Mouse (Mus musculus) midbrain, postnatal 0 days (tissue): Measurements from ENCODE around the gene Prl3c1. TPM values are rescaled to one million over a fixed set of nuclear protein-coding genes. Genes with fewer than 3 reads are reported as not detected.
"Not testable (repeated sequence)": the region's sequence is repeated elsewhere in the genome, so short reads cannot be mapped to it uniquely, and the experiment has no call there.

ENCODE experiments used
- ATAC-seq: fragments of 200-750 bp; cut with Nextera tagmentation; 2 replicates; pipeline ENCODE4 v1.8.0; 2017; ENCODE audit warnings: moderate number of reproducible peaks, mild to moderate bottlenecking, moderate TSS enrichment, moderate library complexity; ENCODE audit not compliant: low FRiP score
- DNase-seq: peaks from one replicate; pipeline ENCODE4 v3.0.0-alpha.2; 2015; ENCODE audit warnings: low spot score
- H3K27ac ChIP-seq: fragments of 300-500 bp; sonication (generic); 2 replicates; pipeline ENCODE4 v1.5.1; 2014; ENCODE audit warnings: low read depth, mild to moderate bottlenecking, low read length, mixed read lengths
- H3K27me3 ChIP-seq: fragments of 300-500 bp; sonication (generic); 2 replicates; pipeline ENCODE4 v1.6.1; 2014; ENCODE audit warnings: low read length, control low read depth, mixed read lengths; ENCODE audit not compliant: insufficient read depth
- H3K36me3 ChIP-seq: fragments of 300-500 bp; sonication (generic); 2 replicates; pipeline ENCODE4 v1.6.1; 2014; ENCODE audit warnings: low read length, control low read depth, mixed read lengths; ENCODE audit not compliant: insufficient read depth
- H3K4me1 ChIP-seq: fragments of 300-500 bp; sonication (generic); 2 replicates; pipeline ENCODE4 v1.6.1; 2014; ENCODE audit warnings: mild to moderate bottlenecking, control low read depth, antibody characterized with exemption, low read length, mixed read lengths; ENCODE audit not compliant: insufficient read depth
- H3K4me2 ChIP-seq: fragments of 300-500 bp; sonication (generic); 2 replicates; pipeline ENCODE4 v1.6.1; 2014; ENCODE audit warnings: low read depth, mild to moderate bottlenecking, low read length, mixed read lengths; ENCODE audit not compliant: poor library complexity, severe bottlenecking
- H3K4me3 ChIP-seq: fragments of 300-500 bp; sonication (generic); 2 replicates; pipeline ENCODE4 v1.5.1; 2014; ENCODE audit warnings: low read depth, mild to moderate bottlenecking, low read length, moderate library complexity
- H3K9ac ChIP-seq: fragments of 300-500 bp; sonication (generic); replicated peaks from 2 replicates; pipeline ENCODE4 v1.6.1; 2014; ENCODE audit warnings: mild to moderate bottlenecking, low read length, moderate library complexity, mixed read lengths; ENCODE audit not compliant: poor library complexity, severe bottlenecking
- H3K9me3 ChIP-seq: fragments of 300-500 bp; sonication (generic); 2 replicates; pipeline ENCODE4 v1.6.1; 2016; ENCODE audit warnings: low read length, control low read depth
- CTCF ChIP-seq: IDR thresholded peaks from 2 replicates; pipeline ENCODE4 v1.5.1; 2016; ENCODE audit warnings: antibody characterized with exemption, mild to moderate bottlenecking
- WGBS: fragments of 180-500 bp; shearing (Covaris S2); extraction: QIAGEN DNeasy Blood & Tissue Kit; methylation state at CpG from one replicate; pipeline ENCODE4 v1.1.7; 2014; 5-methylcytosine and 5-hydroxymethylcytosine counted together
- polyA plus RNA-seq: library from polyadenylated mRNA; unstranded; fragments of >200 nt; fragmentation: Nextera tagmentation; extraction: Ambion mirVana; gene quantifications from 2 replicates; pipeline ENCODE4 v1.2.1, GENCODE M21; 2015
- total RNA-seq: library from RNA; depleted of rRNA; stranded (reverse); fragments of >200 nt; gene quantifications from 2 replicates; pipeline ENCODE4 v1.2.3, GENCODE M21; 2014; rRNA removed

Prl3c1 gene
- total RNA-seq, result not detected in 2 replicates
- not detected in 2 replicates for polyA plus RNA-seq

DNA sequence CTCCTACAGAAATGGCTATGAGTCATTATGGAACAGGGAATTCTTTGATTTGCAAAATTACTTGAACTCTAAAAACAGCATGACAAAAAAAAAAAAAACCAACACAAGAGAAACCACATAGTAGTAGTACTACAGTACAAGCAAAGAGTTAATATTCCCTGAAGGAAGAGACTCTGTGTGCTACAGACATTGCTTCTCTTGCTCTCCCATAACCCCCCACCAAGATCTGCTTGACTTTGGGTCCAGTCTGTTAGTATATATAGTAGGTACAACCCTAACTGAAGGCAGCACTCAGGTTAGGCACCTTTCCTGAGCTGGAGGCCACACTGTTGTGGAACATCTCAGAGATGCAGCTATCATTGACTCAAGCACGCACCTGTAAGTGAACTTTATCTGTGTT is at the start of gene Prl3c1:
Gene Prl3c1 (plus strand): TSS at position 301 of the 400 bp plus-strand sequence.
- TF ChIP-seq CTCF, result no peak
- Histone ChIP-seq H3K4me3 (no peak within 1 kb of the TSS), H3K27ac (no peak within 1 kb of the TSS), H3K4me1 (no peaks in the 10 kb centered on the region), H3K36me3 (no peaks in the 10 kb centered on the region), H3K9ac (no peak within 1 kb of the TSS), H3K27me3 (no peaks in the 10 kb centered on the region), H3K9me3 (no peaks in the 10 kb centered on the region), H3K4me2 (no peak within 1 kb of the TSS)
- no peak for DNase-seq
- 93% methylated on average over 1 of the region's 1 CpGs for WGBS
- no peak for ATAC-seq

DNA sequence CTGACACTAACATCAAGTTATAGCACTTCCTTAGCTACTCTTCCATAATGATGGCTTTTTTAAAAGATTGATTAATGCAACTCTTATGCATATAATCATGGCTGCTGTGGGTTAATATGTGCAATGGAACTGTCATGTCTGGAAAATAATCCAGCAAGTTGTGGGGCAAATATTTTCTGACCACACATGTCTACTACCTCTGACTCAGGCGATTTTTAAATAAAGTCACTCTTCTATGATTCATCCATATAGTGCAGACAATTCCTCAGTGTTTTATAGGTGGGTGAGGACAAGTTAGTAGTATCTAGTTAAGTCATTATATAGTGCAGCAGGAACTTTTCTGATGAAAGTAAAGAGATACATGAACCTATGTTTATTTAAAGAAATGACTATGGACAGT is 48.2 kb upstream of the Prl3c1 start:
- ATAC-seq, result no peak
- H3K36me3 ChIP-seq, result no peaks in the 10 kb centered on the region

DNA sequence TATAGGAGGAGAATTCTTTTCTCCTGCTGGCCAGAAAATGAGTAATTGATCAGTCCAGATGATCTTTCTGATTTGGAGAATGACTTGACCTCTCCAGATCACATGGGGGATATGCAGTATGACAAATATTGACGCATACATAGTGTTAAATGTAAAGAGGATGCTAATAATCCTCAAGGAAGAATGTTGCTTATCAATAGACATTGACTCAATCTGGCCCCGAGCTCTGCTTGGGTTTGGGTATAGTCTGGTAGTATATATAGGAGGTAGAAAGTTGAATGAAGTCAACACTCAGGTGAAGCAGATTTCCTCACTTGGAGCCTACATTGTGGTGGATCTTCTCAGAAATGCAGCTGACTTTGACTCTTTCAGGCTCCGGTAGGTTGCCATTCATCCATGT is 40.0 kb upstream of the Prl3c1 start, which contains the start of gene Prl3d3:
Gene Prl3d3 (plus strand): TSS at position 301 of the 400 bp plus-strand sequence.
- H3K4me2 ChIP-seq, H3K9ac ChIP-seq, ATAC-seq, H3K27me3 ChIP-seq, DNase-seq, H3K36me3 ChIP-seq, H3K4me3 ChIP-seq, H3K9me3 ChIP-seq, H3K4me1 ChIP-seq, H3K27ac ChIP-seq: not testable (repeated sequence)
- WGBS, result 97% methylated on average over 3 of the region's 3 CpGs

More for the DNA sequence above, 48.2 kb upstream of the Prl3c1 start:
- no peak overlapping the region for H3K4me3 ChIP-seq
- no peak overlapping the region for H3K27ac ChIP-seq
- no peaks in the 10 kb centered on the region for H3K4me1 ChIP-seq
- no peak for DNase-seq
- H3K27me3 ChIP-seq, result no peaks in the 10 kb centered on the region
- 70% methylated on average over 1 of the region's 1 CpGs for WGBS
- H3K9me3 ChIP-seq, result no peaks in the 10 kb centered on the region
- no peak overlapping the region for H3K4me2 ChIP-seq
- no peak overlapping the region for H3K9ac ChIP-seq
- no peak for TF ChIP-seq CTCF

DNA sequence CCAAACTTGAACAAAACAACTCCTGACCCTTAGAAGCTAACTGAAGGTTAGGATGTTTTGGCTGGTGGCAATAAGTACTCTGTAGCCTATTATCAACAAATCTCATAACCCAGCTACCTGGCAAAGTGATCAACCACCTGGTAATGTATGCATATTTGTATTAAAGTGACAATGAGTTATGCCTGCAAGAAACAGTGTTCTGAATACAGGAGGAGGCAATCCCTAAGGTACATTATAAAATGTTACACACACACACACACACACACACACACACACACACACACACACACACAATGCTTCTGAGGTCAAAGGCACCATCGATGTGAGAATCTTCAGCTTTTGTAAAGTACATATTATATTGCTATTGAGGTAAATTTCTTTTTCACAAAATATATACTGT is 45.1 kb downstream of the Prl3c1 start, which contains the start of gene Prl3b1:
Gene Prl3b1 (plus strand): TSS at position 301 of the 400 bp plus-strand sequence.
- Histone ChIP-seq H3K4me1 (no peaks in the 10 kb centered on the region), H3K9ac (no peak within 1 kb of the TSS), H3K4me2 (no peak within 1 kb of the TSS), H3K36me3 (no peaks in the 10 kb centered on the region), H3K27ac (no peak within 1 kb of the TSS), H3K9me3 (no peaks in the 10 kb centered on the region), H3K27me3 (no peaks in the 10 kb centered on the region), H3K4me3 (no peak within 1 kb of the TSS)
- no peak for ATAC-seq
- TF ChIP-seq CTCF, result no peak
- no peak for DNase-seq
- 100% methylated on average over 1 of the region's 1 CpGs for whole genome bisulfite sequencing

Other genes starting within 250 kb of the Prl3c1 start
- not detected in 2 replicates for gene Prl, start 139.1 kb upstream of the Prl3c1 start, total RNA-seq
- not detected in 2 replicates for gene Prl, start 139.1 kb upstream of the Prl3c1 start, polyA plus RNA-seq
- not detected in 2 replicates for gene Prl3d1, start 102.5 kb upstream of the Prl3c1 start, total RNA-seq
- not detected in 2 replicates for gene Prl3d1, start 102.5 kb upstream of the Prl3c1 start, polyA plus RNA-seq
- not detected in 2 replicates for gene Prl3d2, start 75.0 kb upstream of the Prl3c1 start, total RNA-seq
- gene Prl3d2, start 75.0 kb upstream of the Prl3c1 start, polyA plus RNA-seq, result not detected in 2 replicates
- not detected in 2 replicates for gene Prl3d3, start 39.9 kb upstream of the Prl3c1 start, total RNA-seq
- not detected in 2 replicates for gene Prl3d3, start 39.9 kb upstream of the Prl3c1 start, polyA plus RNA-seq
- not detected in 2 replicates for gene Prl3b1, start 45.2 kb downstream of the Prl3c1 start, total RNA-seq
- gene Prl3b1, start 45.2 kb downstream of the Prl3c1 start, polyA plus RNA-seq, result not detected in 2 replicates
- gene Prl3a1, start 62.8 kb downstream of the Prl3c1 start, total RNA-seq, result not detected in 2 replicates
- gene Prl3a1, start 62.8 kb downstream of the Prl3c1 start, polyA plus RNA-seq, result not detected in 2 replicates
- gene Prl6a1, start 116.0 kb downstream of the Prl3c1 start, total RNA-seq, result not detected in 2 replicates
- gene Prl6a1, start 116.0 kb downstream of the Prl3c1 start, polyA plus RNA-seq, result not detected in 2 replicates
- not detected in 2 replicates for gene Prl8a2, start 149.0 kb downstream of the Prl3c1 start, total RNA-seq
- gene Prl8a2, start 149.0 kb downstream of the Prl3c1 start, polyA plus RNA-seq, result not detected in 2 replicates
- not detected in 2 replicates for gene Prl2b1, start 194.2 kb downstream of the Prl3c1 start, total RNA-seq
- not detected in 2 replicates for gene Prl2b1, start 194.2 kb downstream of the Prl3c1 start, polyA plus RNA-seq
- not detected in 2 replicates for gene Prl8a6, start 242.0 kb downstream of the Prl3c1 start, total RNA-seq
- gene Prl8a6, start 242.0 kb downstream of the Prl3c1 start, polyA plus RNA-seq, result not detected in 2 replicates